Mouse (Mus musculus): ENCODE measurements around the gene Scarf1. TPM values are rescaled to one million over a fixed set of nuclear protein-coding genes. Genes with fewer than 3 reads are reported as not detected.
"Not testable (repeated sequence)": the region's sequence is repeated elsewhere in the genome, so short reads cannot be mapped to it uniquely, and the experiment has no call there.

Scarf1 gene
- polyA plus RNA-seq, 1 experiment from 2014 or later, result 7.1 TPM

- no peak for ATAC-seq (ENCODE audit: insufficient number of reproducible peaks, low FRiP score, low TSS enrichment, low read depth)
- WGBS, result 81% methylated on average over 9 of the region's 9 CpGs
- no peak overlapping the region for H3K9ac ChIP-seq
- H3K9me3 ChIP-seq, result no peaks in the 10 kb centered on the region
- no peaks in the 10 kb centered on the region for H3K27me3 ChIP-seq
- no peak overlapping the region for H3K27ac ChIP-seq
- H3K4me1 ChIP-seq, result 0 out of 2 replicates have a peak, but pooled peaks cover 2% of the 10 kb centered on the region
- no peak overlapping the region for H3K4me3 ChIP-seq
- no peaks in the 10 kb centered on the region for H3K36me3 ChIP-seq
- no peak overlapping the region for H3K4me2 ChIP-seq
Measured at GRCm38 (mm10) chr11:75544713-75545112, 31.4 kb downstream of the Scarf1 start.

DNA sequence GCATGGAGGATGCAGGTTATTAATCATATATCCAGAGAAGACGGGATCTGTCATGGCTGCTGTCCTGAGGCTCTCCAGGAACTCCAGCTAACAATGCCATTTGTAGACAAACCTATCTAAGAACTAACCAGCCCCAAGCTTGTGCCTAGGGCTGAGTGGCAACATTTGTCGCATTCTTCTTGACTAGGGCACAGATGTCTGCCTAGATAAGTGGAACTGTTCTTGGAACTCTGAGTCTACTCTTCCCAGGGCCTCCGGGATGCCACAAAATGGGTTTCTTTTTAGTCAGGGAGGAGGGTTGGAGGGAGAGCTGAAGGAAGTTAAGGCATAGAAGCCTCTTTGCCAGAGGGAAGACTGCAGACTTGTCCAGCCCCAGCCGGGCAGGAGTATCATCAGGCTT lies 32.7 kb downstream of the Scarf1 start:
- H3K36me3 ChIP-seq, result no peaks in the 10 kb centered on the region
- no peak overlapping the region for H3K4me2 ChIP-seq
- WGBS, result 64% methylated on average over 4 of the region's 4 CpGs
- H3K9me3 ChIP-seq, result no peaks in the 10 kb centered on the region
- no peak overlapping the region for H3K4me3 ChIP-seq
- H3K9ac ChIP-seq, result no peak overlapping the region
- H3K4me1 ChIP-seq, result peaks cover 12% of the 10 kb centered on the region
- no peaks in the 10 kb centered on the region for H3K27me3 ChIP-seq
- no peak for ATAC-seq (ENCODE audit: insufficient number of reproducible peaks, low FRiP score, low TSS enrichment, low read depth)
- no peak overlapping the region for H3K27ac ChIP-seq

GRCm38 (mm10) chr11:75549658-75550111 lies 36.3 kb downstream of the Scarf1 start:
- H3K4me2 ChIP-seq, result no peak overlapping the region
- no peak for ATAC-seq (ENCODE audit: insufficient number of reproducible peaks, low FRiP score, low TSS enrichment, low read depth)
- H3K36me3 ChIP-seq, result no peaks in the 10 kb centered on the region
- H3K27ac ChIP-seq, result no peak overlapping the region
- H3K4me1 ChIP-seq, result peaks cover 33% of the 10 kb centered on the region
- no peak overlapping the region for H3K4me3 ChIP-seq
- H3K9me3 ChIP-seq, result no peaks in the 10 kb centered on the region
- no peaks in the 10 kb centered on the region for H3K27me3 ChIP-seq
- 35% methylated on average over 5 of the region's 5 CpGs for WGBS
- no peak overlapping the region for H3K9ac ChIP-seq

DNA sequence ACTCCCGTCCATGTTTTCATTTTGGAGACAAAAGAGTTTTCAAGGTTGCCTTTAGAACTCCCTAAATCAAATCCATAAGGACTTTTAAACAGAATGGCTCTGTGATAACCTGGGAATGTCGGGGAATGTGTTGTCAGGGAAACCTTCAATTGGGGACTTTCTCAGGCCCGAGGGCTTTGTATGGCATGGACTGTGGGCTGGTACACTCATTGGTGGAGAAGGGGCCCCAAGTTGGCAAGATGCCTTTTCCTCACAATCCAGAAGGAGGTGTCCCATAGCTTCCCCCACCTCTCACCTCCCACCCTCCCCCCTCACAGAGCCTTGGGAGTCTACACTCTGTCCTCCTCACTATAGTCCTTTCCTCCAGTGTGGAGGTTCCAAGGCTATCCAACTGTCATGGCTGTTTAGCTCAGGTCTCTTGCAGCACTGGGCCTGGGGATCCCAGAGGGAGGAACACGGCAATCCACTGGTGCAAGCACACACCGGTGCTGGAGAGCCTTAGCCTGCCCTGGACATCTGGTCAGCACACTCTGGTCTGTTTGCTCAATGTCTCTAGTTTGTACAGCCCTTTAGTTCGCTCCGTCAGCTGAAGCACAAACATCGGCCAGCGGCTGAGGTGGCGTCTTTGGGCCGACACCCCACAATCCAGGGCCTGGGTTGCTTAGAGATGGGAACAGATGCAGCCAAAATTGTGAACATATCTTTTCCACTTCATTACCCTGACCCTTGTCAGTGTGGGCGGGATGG lies 37.0 kb downstream of the Scarf1 start:
- no peak for ATAC-seq (ENCODE audit: insufficient number of reproducible peaks, low FRiP score, low TSS enrichment, low read depth)
- no peak overlapping the region for H3K4me2 ChIP-seq
- 66% methylated on average over 12 of the region's 12 CpGs for WGBS
- H3K4me3 ChIP-seq, result no peak overlapping the region
- no peak overlapping the region for H3K9ac ChIP-seq
- H3K27me3 ChIP-seq, result no peaks in the 10 kb centered on the region
- no peaks in the 10 kb centered on the region for H3K36me3 ChIP-seq
- H3K27ac ChIP-seq, result no peak overlapping the region
- H3K4me1 ChIP-seq, result peaks cover 33% of the 10 kb centered on the region
- no peaks in the 10 kb centered on the region for H3K9me3 ChIP-seq

DNA sequence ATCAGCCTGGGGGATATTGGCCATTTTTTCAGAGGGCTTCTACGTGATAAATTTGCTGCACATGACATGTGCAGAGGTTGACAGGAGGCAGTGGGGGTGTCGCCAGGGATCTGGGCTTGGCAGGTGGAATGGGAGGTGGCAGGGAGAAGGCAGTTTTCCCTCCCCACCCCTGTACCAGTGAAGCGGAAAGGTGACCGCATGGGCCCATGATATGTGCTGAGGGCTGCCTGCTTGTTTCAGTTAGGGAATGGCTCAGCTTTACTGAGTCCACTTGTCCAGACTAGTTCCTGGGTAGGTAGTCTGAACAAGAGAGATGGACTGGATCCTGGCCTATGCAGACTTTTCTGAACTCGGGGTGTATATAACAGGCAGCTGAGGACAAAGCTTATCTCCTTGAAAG lies 38.0 kb downstream of the Scarf1 start:
- Histone ChIP-seq H3K27me3 (no peaks in the 10 kb centered on the region), H3K9me3 (no peaks in the 10 kb centered on the region), H3K9ac (no peak overlapping the region), H3K4me2 (no peak overlapping the region), H3K27ac (peak overlapping the region; percentile 79), H3K4me1 (peaks cover 33% of the 10 kb centered on the region), H3K4me3 (no peak overlapping the region), H3K36me3 (no peaks in the 10 kb centered on the region)
- ATAC-seq (ENCODE audit: insufficient number of reproducible peaks, low FRiP score, low TSS enrichment, low read depth), result no peak
- WGBS, result 89% methylated on average over 5 of the region's 5 CpGs

- H3K9ac ChIP-seq, result no peak overlapping the region
- 21% methylated on average over 9 of the region's 9 CpGs for WGBS
Measured at GRCm38 (mm10) chr11:75551961-75552441, 38.7 kb downstream of the Scarf1 start.

DNA sequence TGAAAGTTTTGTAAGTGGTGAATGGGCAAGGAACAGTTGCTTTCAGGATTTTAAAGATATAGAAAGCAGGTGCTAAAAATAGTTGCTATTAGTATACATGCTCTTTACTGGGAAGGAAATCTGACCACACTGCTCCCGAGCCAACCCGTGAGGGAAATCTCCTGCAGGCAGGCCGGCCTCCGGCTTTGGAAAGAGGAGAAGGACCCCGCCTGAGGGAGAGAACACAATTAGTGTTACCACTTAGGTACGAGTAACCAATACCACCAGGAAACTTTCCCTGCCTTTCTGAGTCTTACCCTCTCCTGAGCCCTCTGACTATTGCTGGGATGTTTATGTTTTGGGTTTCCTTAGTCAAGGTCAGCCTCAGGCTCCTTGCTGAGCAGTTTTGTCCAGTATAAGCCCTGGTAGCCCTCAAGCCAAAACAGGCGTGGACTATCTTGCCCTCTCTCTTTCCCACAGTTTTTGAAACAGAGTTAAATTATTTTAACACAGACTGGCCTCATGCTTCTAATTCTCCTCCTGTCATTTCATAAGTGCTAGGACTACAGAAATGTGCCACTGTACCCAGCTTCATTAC lies 39.7 kb downstream of the Scarf1 start:
- Histone ChIP-seq H3K4me2 (no peak overlapping the region), H3K27me3 (no peaks in the 10 kb centered on the region), H3K36me3 (no peaks in the 10 kb centered on the region), H3K4me3 (no peak overlapping the region), H3K9me3 (no peaks in the 10 kb centered on the region), H3K27ac (peak overlapping the region; percentile 79), H3K9ac (no peak overlapping the region), H3K4me1 (peaks cover 33% of the 10 kb centered on the region)
- ATAC-seq (ENCODE audit: insufficient number of reproducible peaks, low FRiP score, low TSS enrichment, low read depth), result no peak
- WGBS, result 29% methylated on average over 7 of the region's 7 CpGs

More at GRCm38 (mm10) chr11:75551961-75552441, 38.7 kb downstream of the Scarf1 start:
- Histone ChIP-seq H3K27ac (peak overlapping the region; percentile 79), H3K4me1 (peaks cover 33% of the 10 kb centered on the region), H3K9me3 (no peaks in the 10 kb centered on the region), H3K36me3 (no peaks in the 10 kb centered on the region), H3K4me2 (0 out of 2 replicates have a peak overlapping the region, but pooled peaks have one; percentile 12), H3K27me3 (no peaks in the 10 kb centered on the region), H3K4me3 (no peak overlapping the region)
- peak; percentile 61; the same call in 1 of the 2 replicates for ATAC-seq (ENCODE audit: insufficient number of reproducible peaks, low FRiP score, low TSS enrichment, low read depth)

GRCm38 (mm10) chr11:75556006-75556405 lies 42.7 kb downstream of the Scarf1 start:
- H3K9ac ChIP-seq; H3K27me3 ChIP-seq; H3K9me3 ChIP-seq; ATAC-seq (ENCODE audit: insufficient number of reproducible peaks, low FRiP score, low TSS enrichment, low read depth); H3K4me2 ChIP-seq; H3K36me3 ChIP-seq; H3K27ac ChIP-seq; H3K4me3 ChIP-seq: not testable (repeated sequence)
- H3K4me1 ChIP-seq, result peaks cover 22% of the 10 kb centered on the region
- 93% methylated on average over 6 of the region's 6 CpGs for WGBS

DNA sequence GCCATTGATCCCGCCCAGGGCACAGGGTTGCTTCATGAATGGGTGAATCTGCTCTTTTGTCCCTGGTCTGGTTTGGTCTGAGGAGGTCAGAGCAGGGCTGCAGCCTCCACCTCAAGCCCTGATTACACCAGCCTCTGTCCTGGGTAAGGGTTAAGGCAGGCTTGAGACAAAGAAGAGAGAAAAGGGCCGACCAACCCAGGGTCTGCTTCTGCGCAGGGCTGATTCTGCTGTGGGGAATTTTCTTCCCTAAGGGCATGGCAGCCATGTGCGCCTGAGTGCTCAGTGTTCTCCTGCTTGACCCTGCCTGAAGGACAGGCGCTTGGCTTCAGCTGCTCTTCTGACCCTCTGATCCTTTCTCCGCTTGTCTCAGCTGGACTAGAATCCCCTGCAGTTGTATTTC lies 43.8 kb downstream of the Scarf1 start:
- Histone ChIP-seq H3K27me3 (no peaks in the 10 kb centered on the region), H3K9me3 (no peaks in the 10 kb centered on the region), H3K27ac (no peak overlapping the region), H3K9ac (no peak overlapping the region), H3K4me1 (peaks cover 10% of the 10 kb centered on the region), H3K36me3 (no peaks in the 10 kb centered on the region), H3K4me2 (no peak overlapping the region), H3K4me3 (no peak overlapping the region)
- no peak for ATAC-seq (ENCODE audit: insufficient number of reproducible peaks, low FRiP score, low TSS enrichment, low read depth)
- 82% methylated on average over 6 of the region's 6 CpGs for whole genome bisulfite sequencing

GRCm38 (mm10) chr11:75558101-75558500 lies 44.8 kb downstream of the Scarf1 start:
- Histone ChIP-seq H3K4me2 (no peak overlapping the region), H3K4me1 (peaks cover under 1% of the 10 kb centered on the region; the same call in 1 of the 2 replicates), H3K36me3 (no peaks in the 10 kb centered on the region), H3K27ac (no peak overlapping the region), H3K9ac (no peak overlapping the region), H3K27me3 (no peaks in the 10 kb centered on the region), H3K9me3 (no peaks in the 10 kb centered on the region), H3K4me3 (no peak overlapping the region)
- no peak for ATAC-seq (ENCODE audit: insufficient number of reproducible peaks, low FRiP score, low TSS enrichment, low read depth)
- 96% methylated on average over 1 of the region's 1 CpGs for WGBS

GRCm38 (mm10) chr11:75559870-75560504 lies 46.6 kb downstream of the Scarf1 start:
- H3K4me1 ChIP-seq, result no peaks in the 10 kb centered on the region
- 82% methylated on average over 8 of the region's 8 CpGs for WGBS
- ATAC-seq (ENCODE audit: insufficient number of reproducible peaks, low FRiP score, low TSS enrichment, low read depth), result no peak
- H3K4me2 ChIP-seq, result no peak overlapping the region
- no peaks in the 10 kb centered on the region for H3K9me3 ChIP-seq
- H3K27ac ChIP-seq, result no peak overlapping the region
- no peaks in the 10 kb centered on the region for H3K36me3 ChIP-seq
- no peak overlapping the region for H3K9ac ChIP-seq
- H3K27me3 ChIP-seq, result no peaks in the 10 kb centered on the region
- H3K4me3 ChIP-seq, result no peak overlapping the region
